Mouse (Mus musculus): ENCODE measurements around the gene Kcne4.
"Not testable (repeated sequence)": the region's sequence is repeated elsewhere in the genome, so short reads cannot be mapped to it uniquely, and the experiment has no call there.

GRCm38 (mm10) chr1:78784936-78785335 lies 31.6 kb upstream of the Kcne4 start:
- not testable (repeated sequence) for TF ChIP-seq CTCF (IDR thresholded peaks at IDR 0.05; ENCODE audit: low read depth); EP300 (optimal IDR thresholded peaks at IDR 0.05)
